Comparison of ENCODE assay signal across 9 mouse cellular contexts in the genomic region with DNA sequence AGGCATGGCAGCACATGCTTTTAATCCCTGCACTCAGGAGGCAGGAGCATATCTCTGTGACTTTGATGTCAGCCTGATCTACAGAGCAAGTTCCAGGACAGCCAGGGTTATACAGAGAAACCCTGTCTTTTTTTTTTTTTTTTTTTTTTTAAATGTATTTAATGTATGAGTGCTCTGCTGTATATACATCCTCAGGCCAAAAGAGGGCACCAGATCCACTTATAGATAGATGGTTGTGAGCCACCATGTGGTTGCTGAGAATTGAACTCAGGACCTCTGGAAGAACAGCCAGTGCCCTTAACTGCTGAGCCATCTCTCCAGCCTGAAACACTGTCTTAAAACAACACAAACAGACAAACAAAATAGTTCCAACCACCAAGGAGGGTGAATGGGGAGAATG. TPM values are rescaled to one million over a fixed set of nuclear protein-coding genes. Genes with fewer than 3 reads are reported as not detected.
DNase-seq lines count a peak whose midpoint lies in the region; ATAC-seq and TF ChIP-seq lines count a peak whose summit lies in the region.
"Had no signal": no experiment of that assay in that cellular context is flagged by ENCODE, and none has a peak within 500 bp of the region (broad histone marks: within the 10 kb centered on the region; RNA-seq: fewer than 3 reads in every experiment).

No protein-coding gene starts in this region.

- peak; percentile 23 to 27 for DNase-seq in B cell, adult 2 months
- peak; percentile 70 for DNase-seq in NIH3T3 (ENCODE audit: low read depth)
- DNase-seq in adrenal gland, postnatal 10 days: no peak
- DNase-seq in right cerebral cortex, postnatal 10 days (ENCODE audit: low spot score in 2 of 2): no peak
- DNase-seq in right cerebral cortex, adult 18-20 months: no peak

- H3K27me3 ChIP-seq in intestine, postnatal 0 days (replicated peaks; ENCODE audit: control insufficient read depth, insufficient read depth, low read length): no peaks in the 10 kb centered on the region
- no peaks in the 10 kb centered on the region for H3K27me3 ChIP-seq in intestine, embryonic 15.5 days (replicated peaks)
- H3K27me3 ChIP-seq: embryonic facial prominence, embryonic 15.5 days had no signal

- peak; percentile 57 for TF ChIP-seq CTCF in intestine, postnatal 0 days (IDR thresholded peaks at IDR 0.05; ENCODE audit: low read depth)

- no peak overlapping the region for H3K4me3 ChIP-seq in intestine, postnatal 0 days (ENCODE audit: low read depth, low read length)
- no peak overlapping the region for H3K4me3 ChIP-seq in intestine, embryonic 15.5 days (replicated peaks)
- H3K4me3 ChIP-seq: embryonic facial prominence, embryonic 15.5 days had no signal

- no peak overlapping the region for H3K27ac ChIP-seq in intestine, postnatal 0 days (ENCODE audit: low read depth, low read length)
- H3K27ac ChIP-seq in intestine, embryonic 15.5 days: no peak overlapping the region
- H3K27ac ChIP-seq: embryonic facial prominence, embryonic 15.5 days had no signal

- H3K36me3 ChIP-seq in intestine, postnatal 0 days (ENCODE audit: control insufficient read depth, insufficient read depth): peaks cover 25% of the 10 kb centered on the region
- peaks cover 5% of the 10 kb centered on the region for H3K36me3 ChIP-seq in intestine, embryonic 15.5 days

- no peak for ATAC-seq in intestine, postnatal 0 days
- no peak for ATAC-seq in intestine, embryonic 15.5 days
- peak; percentile 63 for ATAC-seq in inflammation-experienced regulatory T-cells, adult 6 months

- no peak overlapping the region for H3K4me2 ChIP-seq in intestine, postnatal 0 days (replicated peaks; ENCODE audit: low read depth)
- no peak overlapping the region for H3K4me2 ChIP-seq in intestine, embryonic 15.5 days (replicated peaks)
- H3K4me2 ChIP-seq: embryonic facial prominence, embryonic 15.5 days had no signal

- no peaks in the 10 kb centered on the region for H3K9me3 ChIP-seq in intestine, postnatal 0 days (ENCODE audit: control insufficient read depth)
- no peaks in the 10 kb centered on the region for H3K9me3 ChIP-seq in intestine, embryonic 15.5 days
- H3K9me3 ChIP-seq: embryonic facial prominence, embryonic 15.5 days had no signal

- H3K4me1 ChIP-seq in intestine, postnatal 0 days (replicated peaks; ENCODE audit: control insufficient read depth, insufficient read depth, low read length): no peaks in the 10 kb centered on the region
- H3K4me1 ChIP-seq in intestine, embryonic 15.5 days (replicated peaks): no peaks in the 10 kb centered on the region
- H3K4me1 ChIP-seq: embryonic facial prominence, embryonic 15.5 days had no signal

- no peak overlapping the region for H3K9ac ChIP-seq in intestine, postnatal 0 days (ENCODE audit: low read depth, low read length)
- H3K9ac ChIP-seq in intestine, embryonic 15.5 days: no peak overlapping the region
- H3K9ac ChIP-seq: embryonic facial prominence, embryonic 15.5 days had no signal

RNA-seq across cellular contexts. Expression of a gene that starts 15.5 kb away (rescaled TPM):
- polyA plus RNA-seq in intestine, postnatal 0 days (2015; fragmentation: Nextera tagmentation; extraction: Ambion mirVana): not detected in 2 replicates
- 0.09 and 0.10 TPM in 2 replicates for polyA plus RNA-seq in intestine, embryonic 15.5 days (2015; fragmentation: Nextera tagmentation; extraction: Ambion mirVana)
- polyA plus RNA-seq in inflammation-experienced regulatory T-cells, adult 6 months (2017; shearing (Covaris generic)): under 1 TPM in 2 of 3 experiments, not detected in 1; 0.36 to 0.47 TPM
- total RNA-seq in adrenal gland, postnatal 10 days (2021): under 1 TPM; 0.75 to 0.91 TPM

RNA-seq across cellular contexts. Expression of a gene that starts 33.7 kb away (rescaled TPM):
- polyA plus RNA-seq in intestine, postnatal 0 days (2015; fragmentation: Nextera tagmentation; extraction: Ambion mirVana): 297 and 300 TPM in 2 replicates
- 150 and 155 TPM in 2 replicates for polyA plus RNA-seq in intestine, embryonic 15.5 days (2015; fragmentation: Nextera tagmentation; extraction: Ambion mirVana)
- 10 to 100 TPM; 78.2 to 86.1 (median 84.1) TPM for polyA plus RNA-seq in inflammation-experienced regulatory T-cells, adult 6 months (2017; shearing (Covaris generic))
- total RNA-seq in adrenal gland, postnatal 10 days (2021): 100 to 1,000 TPM; 225 to 226 TPM

RNA-seq across cellular contexts. Expression of a gene that starts 47.1 kb away (rescaled TPM):
- polyA plus RNA-seq in intestine, postnatal 0 days (2015; fragmentation: Nextera tagmentation; extraction: Ambion mirVana): 9.4 and 9.9 TPM in 2 replicates
- 24.1 and 25.7 TPM in 2 replicates for polyA plus RNA-seq in intestine, embryonic 15.5 days (2015; fragmentation: Nextera tagmentation; extraction: Ambion mirVana)
- polyA plus RNA-seq in inflammation-experienced regulatory T-cells, adult 6 months (2017; shearing (Covaris generic)): 10 to 100 TPM in 1 of 3 experiments, 1 to 10 TPM in 2; 7.0 to 12.5 (median 8.6) TPM
- 10 to 100 TPM; 91.5 to 95.8 TPM for total RNA-seq in adrenal gland, postnatal 10 days (2021)

Comparison
In these comparisons a context has a peak if more than half of its experiments do, and no peak if none do; other contexts are left out.
1. DNase-seq: peak in B cell, adult 2 months (2 of 2) and NIH3T3 (single experiment); none in adrenal gland, postnatal 10 days (single experiment), right cerebral cortex, postnatal 10 days (0 of 2) and right cerebral cortex, adult 18-20 months (single experiment).